Mouse (Mus musculus): ENCODE measurements around the gene Fth1. TPM values are rescaled to one million over a fixed set of nuclear protein-coding genes. Genes with fewer than 3 reads are reported as not detected.

The Fth1 gene
- polyA plus RNA-seq, 1 experiment from 2014 or later = 1,712 TPM

DNA sequence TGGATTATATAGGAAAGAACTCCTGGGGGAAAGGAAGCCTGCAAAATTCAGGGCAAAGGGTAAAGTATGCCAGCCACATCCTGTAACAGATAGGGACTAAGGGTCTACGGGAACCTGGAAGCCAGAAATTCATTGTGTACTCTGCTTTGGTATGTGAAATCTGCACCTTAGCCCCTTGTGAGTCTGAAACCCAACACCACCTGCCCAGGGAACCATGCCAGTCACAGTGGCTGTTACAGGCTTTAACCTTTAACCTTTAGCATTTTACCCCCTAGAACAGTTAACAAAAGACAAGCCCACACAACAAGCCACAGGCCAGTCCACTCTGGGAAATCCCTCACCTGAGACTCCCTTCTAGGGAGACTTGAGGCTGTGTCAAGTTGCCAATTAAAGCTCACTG is 38.6 kb upstream of the Fth1 start:
- Histone ChIP-seq H3K27me3 (replicated peaks; ENCODE audit: control insufficient read depth, insufficient read depth, low read length) (no peaks in the 10 kb centered on the region), H3K4me1 (ENCODE audit: control insufficient read depth, insufficient read depth, low read length) (peaks cover 9% of the 10 kb centered on the region), H3K9ac (ENCODE audit: low read depth, low read length) (no peak overlapping the region), H3K9me3 (ENCODE audit: control insufficient read depth, low read length) (no peaks in the 10 kb centered on the region), H3K4me3 (ENCODE audit: low read depth, low read length) (no peak overlapping the region), H3K27ac (replicated peaks; ENCODE audit: low read depth, low read length) (no peak overlapping the region), H3K36me3 (ENCODE audit: control insufficient read depth, insufficient read depth, low read length) (no peaks in the 10 kb centered on the region), H3K4me2 (ENCODE audit: low read depth, low read length) (no peak overlapping the region)
- ATAC-seq (ENCODE audit: low read depth) (no peak), DNase-seq (ENCODE audit: low spot score) (no peak)
- WGBS = 15% methylated on average over 1 of the region's 1 CpGs

DNA sequence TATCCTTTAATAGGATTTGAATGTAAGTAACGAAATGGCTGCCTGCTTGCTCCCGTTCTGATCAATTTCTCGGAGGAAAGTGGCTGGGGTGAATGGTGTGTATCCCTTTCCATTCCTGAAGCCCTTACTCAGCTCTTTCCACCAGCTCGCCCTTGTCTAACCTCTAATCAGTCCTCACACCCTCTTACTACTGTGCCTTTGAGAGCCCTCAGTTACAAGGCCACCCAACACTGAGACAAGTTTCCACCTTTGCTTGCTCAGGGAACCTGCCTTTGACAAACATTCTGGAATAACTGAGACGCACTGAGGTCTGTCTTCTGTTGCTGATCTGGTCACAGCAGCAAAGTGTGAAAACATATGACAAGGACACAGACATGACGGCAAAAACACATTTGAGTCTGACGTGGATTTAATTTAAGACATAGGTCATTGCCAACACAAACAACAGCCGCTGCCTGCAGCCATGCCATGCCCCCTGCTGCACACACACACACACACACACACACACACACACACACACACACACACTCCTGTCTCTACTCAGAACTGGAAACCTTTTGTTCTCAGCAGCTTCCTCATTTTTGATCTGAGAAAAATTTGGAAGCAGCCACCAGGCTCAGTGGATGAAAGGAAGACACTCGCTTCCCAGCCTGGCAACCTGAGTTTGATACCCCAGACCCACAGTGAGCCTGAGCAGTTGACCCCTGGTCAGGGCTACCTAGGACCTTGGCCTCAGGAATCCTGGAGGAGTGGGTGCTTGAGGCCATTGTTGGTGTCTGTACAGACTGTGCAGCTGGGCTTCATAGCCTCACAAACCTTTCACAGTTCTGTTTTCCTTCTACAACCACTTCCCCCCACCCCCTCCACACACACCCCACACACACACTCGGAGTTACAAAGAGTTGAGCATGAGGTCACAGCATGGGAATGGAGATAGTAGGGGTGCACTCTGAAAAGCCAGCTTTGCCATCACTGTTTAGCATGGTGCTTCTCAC is 37.6 kb upstream of the Fth1 start:
- 51% methylated on average over 10 of the region's 10 CpGs for WGBS
- H3K27ac ChIP-seq (replicated peaks; ENCODE audit: low read depth, low read length) = peak overlapping the region; percentile 40

DNA sequence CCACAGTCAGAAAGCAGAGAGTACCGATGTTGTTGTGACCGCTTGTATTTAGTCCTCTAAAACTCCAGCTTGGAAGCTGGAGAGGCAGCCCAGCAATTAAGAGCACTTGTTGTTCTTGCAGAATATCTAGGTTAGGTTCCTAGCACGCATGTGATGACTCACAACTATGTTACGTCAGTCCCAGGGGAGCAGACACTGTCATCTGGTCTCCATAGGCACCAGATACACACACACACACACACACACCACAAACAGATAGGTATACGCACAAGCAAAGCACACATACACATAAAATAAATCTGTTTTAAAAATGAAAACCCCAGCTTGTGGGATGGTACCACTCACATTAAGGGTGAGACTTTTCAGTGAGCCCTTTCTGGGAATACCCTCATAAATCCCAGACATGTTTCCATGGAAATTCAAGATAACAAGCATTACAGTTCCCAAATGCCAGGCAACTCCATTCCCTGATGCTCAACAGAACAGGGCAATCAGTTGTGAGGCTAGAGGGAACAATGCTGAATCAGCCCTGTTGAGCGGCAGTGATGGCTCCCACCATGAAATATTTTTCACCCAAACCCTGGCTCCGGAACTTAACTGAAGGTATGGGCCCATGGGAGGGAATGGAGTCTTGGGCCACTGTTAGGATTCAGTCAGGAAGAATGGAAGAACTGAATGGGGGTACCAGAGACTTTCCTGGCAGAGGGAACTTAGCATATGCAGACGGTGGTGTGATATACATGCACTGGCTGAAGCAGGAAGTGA is 34.4 kb upstream of the Fth1 start:
- DNase-seq (ENCODE audit: low spot score) (no peak), ATAC-seq (ENCODE audit: low read depth) (no peak)
- no peak overlapping the region for H3K4me2 ChIP-seq (ENCODE audit: low read depth, low read length)
- no peaks in the 10 kb centered on the region for H3K9me3 ChIP-seq (ENCODE audit: control insufficient read depth, low read length)
- no peaks in the 10 kb centered on the region for H3K36me3 ChIP-seq (ENCODE audit: control insufficient read depth, insufficient read depth, low read length)
- H3K27ac ChIP-seq (replicated peaks; ENCODE audit: low read depth, low read length) = no peak overlapping the region
- 88% methylated on average over 8 of the region's 8 CpGs for WGBS
- peaks cover 9% of the 10 kb centered on the region for H3K4me1 ChIP-seq (ENCODE audit: control insufficient read depth, insufficient read depth, low read length)
- no peak overlapping the region for H3K4me3 ChIP-seq (ENCODE audit: low read depth, low read length)
- no peak overlapping the region for H3K9ac ChIP-seq (ENCODE audit: low read depth, low read length)
- H3K27me3 ChIP-seq (replicated peaks; ENCODE audit: control insufficient read depth, insufficient read depth, low read length) = no peaks in the 10 kb centered on the region

More for the DNA sequence above, 37.6 kb upstream of the Fth1 start:
- Histone ChIP-seq H3K9me3 (ENCODE audit: control insufficient read depth, low read length) (no peaks in the 10 kb centered on the region), H3K27me3 (replicated peaks; ENCODE audit: control insufficient read depth, insufficient read depth, low read length) (no peaks in the 10 kb centered on the region), H3K36me3 (ENCODE audit: control insufficient read depth, insufficient read depth, low read length) (no peaks in the 10 kb centered on the region), H3K4me2 (ENCODE audit: low read depth, low read length) (no peak overlapping the region), H3K4me3 (ENCODE audit: low read depth, low read length) (no peak overlapping the region), H3K4me1 (ENCODE audit: control insufficient read depth, insufficient read depth, low read length) (peaks cover 9% of the 10 kb centered on the region), H3K9ac (ENCODE audit: low read depth, low read length) (no peak overlapping the region)
- ATAC-seq (ENCODE audit: low read depth) = no peak
- peak; percentile 40 for DNase-seq (ENCODE audit: low spot score)

DNA sequence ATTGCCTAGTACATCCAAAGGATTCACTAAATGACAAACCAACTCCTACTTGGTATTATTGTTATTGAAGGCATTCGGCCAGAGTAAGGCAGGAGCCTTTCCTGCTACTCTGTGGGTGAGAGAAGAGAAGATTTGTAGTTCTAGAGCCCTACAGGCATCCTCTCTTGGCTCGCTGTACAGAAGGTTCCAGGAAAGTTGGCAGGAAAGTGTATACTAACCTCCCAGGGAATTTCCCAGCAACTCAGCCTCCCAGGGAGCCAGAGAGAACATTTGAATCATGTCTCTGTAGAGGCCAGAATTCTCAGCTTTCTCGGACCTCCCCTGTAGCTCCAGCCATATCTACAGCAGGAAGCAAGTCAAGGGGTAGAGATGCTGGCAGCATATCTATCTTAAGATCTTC is 33.4 kb upstream of the Fth1 start:
- Histone ChIP-seq H3K4me1 (ENCODE audit: control insufficient read depth, insufficient read depth, low read length) (peaks cover 9% of the 10 kb centered on the region), H3K4me3 (ENCODE audit: low read depth, low read length) (no peak overlapping the region), H3K9me3 (ENCODE audit: control insufficient read depth, low read length) (no peaks in the 10 kb centered on the region), H3K27ac (replicated peaks; ENCODE audit: low read depth, low read length) (peak overlapping the region; percentile 33; the same call in 1 of the 2 replicates), H3K36me3 (ENCODE audit: control insufficient read depth, insufficient read depth, low read length) (no peaks in the 10 kb centered on the region), H3K27me3 (replicated peaks; ENCODE audit: control insufficient read depth, insufficient read depth, low read length) (no peaks in the 10 kb centered on the region), H3K4me2 (ENCODE audit: low read depth, low read length) (no peak overlapping the region), H3K9ac (ENCODE audit: low read depth, low read length) (no peak overlapping the region)
- WGBS = 54% methylated on average over 3 of the region's 3 CpGs
- peak; percentile 61 for DNase-seq (ENCODE audit: low spot score)
- no peak for ATAC-seq (ENCODE audit: low read depth)

DNA sequence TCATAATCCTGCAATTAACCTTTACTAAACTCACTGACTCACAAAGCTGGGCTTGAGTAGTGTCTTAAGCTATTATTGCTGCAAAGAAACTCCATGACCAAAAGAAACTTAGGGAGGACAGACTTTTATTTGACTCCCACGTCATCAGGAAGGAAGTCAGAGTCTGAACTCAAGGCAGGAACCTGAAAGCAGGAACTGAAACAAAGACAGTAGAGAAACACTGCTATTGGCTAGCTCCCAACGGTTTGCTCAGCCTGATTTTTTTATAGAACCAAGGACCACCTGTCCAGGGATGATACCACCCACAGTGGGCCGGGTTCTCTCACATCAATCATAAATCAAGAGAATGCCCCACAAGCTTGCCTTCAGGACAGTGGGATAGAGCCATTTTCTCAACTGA is 28.0 kb upstream of the Fth1 start:
- 71% methylated on average over 3 of the region's 3 CpGs for WGBS
- Histone ChIP-seq H3K36me3 (ENCODE audit: control insufficient read depth, insufficient read depth, low read length) (no peaks in the 10 kb centered on the region), H3K4me3 (ENCODE audit: low read depth, low read length) (no peak overlapping the region), H3K4me2 (ENCODE audit: low read depth, low read length) (no peak overlapping the region), H3K9me3 (ENCODE audit: control insufficient read depth, low read length) (no peaks in the 10 kb centered on the region), H3K9ac (ENCODE audit: low read depth, low read length) (no peak overlapping the region), H3K27ac (replicated peaks; ENCODE audit: low read depth, low read length) (no peak overlapping the region), H3K27me3 (replicated peaks; ENCODE audit: control insufficient read depth, insufficient read depth, low read length) (no peaks in the 10 kb centered on the region), H3K4me1 (ENCODE audit: control insufficient read depth, insufficient read depth, low read length) (peaks cover 18% of the 10 kb centered on the region)
- no peak for DNase-seq (ENCODE audit: low spot score)
- ATAC-seq (ENCODE audit: low read depth) = no peak

DNA sequence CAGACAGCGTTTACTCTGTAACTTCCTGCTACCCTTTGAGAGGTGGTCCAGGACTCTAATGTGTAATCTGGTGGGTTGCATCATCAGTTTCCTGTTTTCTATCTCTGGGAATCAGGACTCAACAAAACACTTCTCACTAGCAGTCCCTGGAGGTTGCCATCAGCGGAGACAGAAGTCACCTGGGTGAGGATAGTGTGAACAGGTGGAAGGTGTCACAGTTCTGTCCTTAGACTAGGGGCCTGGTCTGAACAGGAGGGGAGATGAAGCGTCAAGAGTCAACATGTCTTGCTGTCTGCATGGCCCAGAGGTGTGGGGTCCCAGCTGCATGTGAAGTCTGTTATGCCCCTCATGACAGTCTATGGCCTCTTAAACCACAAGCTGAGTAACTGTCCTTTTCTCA is 27.5 kb upstream of the Fth1 start:
- peaks cover 18% of the 10 kb centered on the region for H3K4me1 ChIP-seq (ENCODE audit: control insufficient read depth, insufficient read depth, low read length)
- no peaks in the 10 kb centered on the region for H3K27me3 ChIP-seq (replicated peaks; ENCODE audit: control insufficient read depth, insufficient read depth, low read length)
- no peak overlapping the region for H3K9ac ChIP-seq (ENCODE audit: low read depth, low read length)
- H3K27ac ChIP-seq (replicated peaks; ENCODE audit: low read depth, low read length) = no peak overlapping the region
- H3K36me3 ChIP-seq (ENCODE audit: control insufficient read depth, insufficient read depth, low read length) = no peaks in the 10 kb centered on the region
- no peak overlapping the region for H3K4me3 ChIP-seq (ENCODE audit: low read depth, low read length)
- no peak overlapping the region for H3K4me2 ChIP-seq (ENCODE audit: low read depth, low read length)
- ATAC-seq (ENCODE audit: low read depth) (no peak), DNase-seq (ENCODE audit: low spot score) (no peak)
- 79% methylated on average over 3 of the region's 3 CpGs for WGBS
- H3K9me3 ChIP-seq (ENCODE audit: control insufficient read depth, low read length) = no peaks in the 10 kb centered on the region

DNA sequence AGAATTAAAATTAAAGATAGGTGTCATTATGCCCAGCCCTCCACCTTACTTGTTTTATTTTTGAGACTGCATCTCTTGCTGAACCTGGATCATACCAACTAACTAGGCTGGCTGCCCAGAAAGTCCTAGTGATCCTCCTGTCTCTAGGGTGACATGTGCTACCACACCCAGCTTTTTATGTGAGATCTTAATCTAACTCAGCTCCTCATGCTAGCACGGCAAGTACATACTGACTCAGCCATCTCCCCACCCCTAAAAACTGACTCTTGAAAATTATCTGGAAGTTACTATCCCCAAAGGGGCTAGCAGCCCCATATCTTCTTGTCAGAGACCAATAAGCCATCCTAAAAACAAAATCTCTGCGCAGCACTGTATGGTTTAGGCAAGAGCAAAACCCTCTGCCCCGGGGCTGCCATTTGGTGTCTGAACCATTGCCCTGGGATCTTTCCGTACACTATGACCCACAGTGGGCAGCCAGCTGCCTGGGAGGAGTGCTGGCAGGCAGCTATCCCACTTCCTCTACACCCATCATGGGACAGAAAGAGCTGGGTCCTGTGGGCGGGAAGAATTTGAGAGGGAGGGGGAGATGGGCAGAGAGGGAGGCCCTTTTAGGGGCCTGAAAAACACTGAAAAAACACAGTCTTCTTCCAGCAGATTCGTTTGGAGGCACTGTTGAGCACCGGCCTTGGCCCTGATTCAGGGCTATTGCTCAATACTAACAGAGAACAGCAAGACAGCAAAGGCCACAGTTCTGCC is 26.2 kb upstream of the Fth1 start:
- Histone ChIP-seq H3K4me1 (ENCODE audit: control insufficient read depth, insufficient read depth, low read length) (peaks cover 18% of the 10 kb centered on the region), H3K4me2 (ENCODE audit: low read depth, low read length) (peak overlapping the region; percentile 39), H3K9me3 (ENCODE audit: control insufficient read depth, low read length) (no peaks in the 10 kb centered on the region), H3K27ac (replicated peaks; ENCODE audit: low read depth, low read length) (peak overlapping the region; percentile 94), H3K9ac (ENCODE audit: low read depth, low read length) (peak overlapping the region; percentile 50), H3K36me3 (ENCODE audit: control insufficient read depth, insufficient read depth, low read length) (no peaks in the 10 kb centered on the region), H3K27me3 (replicated peaks; ENCODE audit: control insufficient read depth, insufficient read depth, low read length) (no peaks in the 10 kb centered on the region), H3K4me3 (ENCODE audit: low read depth, low read length) (no peak overlapping the region)
- DNase-seq (ENCODE audit: low spot score) = peak; percentile 93
- 22% methylated on average over 7 of the region's 7 CpGs for WGBS
- peak; percentile 91 for ATAC-seq (ENCODE audit: low read depth)

DNA sequence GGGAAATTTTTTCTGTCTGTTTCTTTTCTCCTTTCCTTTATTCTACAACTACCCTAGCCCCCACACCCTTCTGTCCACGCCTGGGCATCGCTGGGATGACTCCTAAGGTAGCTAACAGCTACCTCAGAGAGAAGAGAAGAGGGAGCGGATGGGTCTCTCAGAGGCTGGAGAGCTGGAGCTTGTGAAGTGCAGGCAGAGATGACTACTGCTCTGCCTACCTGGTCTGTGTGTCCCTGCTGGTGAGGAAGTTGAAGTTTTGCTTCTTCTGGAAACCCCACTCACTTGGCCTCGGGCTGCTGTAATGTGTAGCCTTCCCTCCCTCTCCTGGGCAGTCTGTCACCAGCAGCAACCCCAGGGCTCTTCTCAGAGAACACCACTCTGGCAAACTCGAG is 25.6 kb upstream of the Fth1 start:
- Histone ChIP-seq H3K27me3 (replicated peaks; ENCODE audit: control insufficient read depth, insufficient read depth, low read length) (no peaks in the 10 kb centered on the region), H3K9ac (ENCODE audit: low read depth, low read length) (peak overlapping the region; percentile 50), H3K36me3 (ENCODE audit: control insufficient read depth, insufficient read depth, low read length) (no peaks in the 10 kb centered on the region), H3K4me2 (ENCODE audit: low read depth, low read length) (peak overlapping the region; percentile 39), H3K4me1 (ENCODE audit: control insufficient read depth, insufficient read depth, low read length) (peaks cover 18% of the 10 kb centered on the region), H3K27ac (replicated peaks; ENCODE audit: low read depth, low read length) (peak overlapping the region; percentile 94), H3K4me3 (ENCODE audit: low read depth, low read length) (no peak overlapping the region), H3K9me3 (ENCODE audit: control insufficient read depth, low read length) (no peaks in the 10 kb centered on the region)
- WGBS = 33% methylated on average over 5 of the region's 5 CpGs
- peak; percentile 53 for ATAC-seq (ENCODE audit: low read depth)
- DNase-seq (ENCODE audit: low spot score) = no peak
